Mouse (Mus musculus) embryonic fibroblast, embryonic 13.5 days (primary cell): ENCODE measurements around the gene Ubr7.

Experiments used
- CTCF ChIP-seq: IDR thresholded peaks from 2 replicates; pipeline ENCODE4 v1.5.1; 2011; ENCODE audit warnings: mild to moderate bottlenecking, control low read depth, low read length, moderate library complexity, borderline replicate concordance; ENCODE audit not compliant: insufficient read depth
- POLR2A ChIP-seq: IDR thresholded peaks from 2 replicates; pipeline ENCODE4 v1.6.1; 2011; ENCODE audit warnings: low read depth, mild to moderate bottlenecking, control low read depth, low read length, moderate library complexity

DNA sequence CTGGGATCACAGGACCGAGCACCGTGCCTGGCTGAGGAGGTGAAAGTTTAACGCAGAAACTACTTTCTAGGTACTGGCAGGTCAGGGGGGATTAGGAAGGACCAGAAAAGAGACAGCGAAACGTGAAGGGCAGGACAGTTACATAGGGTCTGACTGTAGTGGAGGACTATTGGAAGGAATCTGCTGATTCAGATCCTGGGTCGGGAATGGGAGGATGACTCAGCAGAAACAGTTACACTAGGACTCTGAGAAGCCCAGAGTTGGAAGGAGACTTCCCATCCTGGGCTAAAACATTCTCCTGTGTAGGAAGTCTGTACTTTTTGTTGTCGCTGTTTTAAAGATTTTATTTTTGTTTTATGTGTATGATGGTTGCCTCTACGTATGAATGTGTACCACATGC, 13.8 kb downstream of the Ubr7 start:
- no peak for TF ChIP-seq POLR2A
- no peak for TF ChIP-seq CTCF
